Mouse (Mus musculus) midbrain, embryonic 16.5 days (tissue): ENCODE measurements around the gene Olfr780. TPM values are rescaled to one million over a fixed set of nuclear protein-coding genes. Genes with fewer than 3 reads are reported as not detected.

Experiments used
- polyA plus RNA-seq: library from polyadenylated mRNA; unstranded; fragments of >200 nt; fragmentation: Nextera tagmentation; extraction: Ambion mirVana; gene quantifications from 2 replicates; pipeline ENCODE4 v1.2.1, GENCODE M21; 2015

The Olfr780 gene
- polyA plus RNA-seq, 1 experiment from 2014 or later: not detected

Other genes with a start within 250 kb of the Olfr780 start
- gene Olfr766-ps1, start 249.1 kb upstream of the Olfr780 start, polyA plus RNA-seq: not detected in 2 replicates
- not detected in 2 replicates for gene Olfr767, start 235.2 kb upstream of the Olfr780 start, polyA plus RNA-seq
- not detected in 2 replicates for gene Olfr768, start 218.7 kb upstream of the Olfr780 start, polyA plus RNA-seq
- gene Olfr769, start 200.3 kb upstream of the Olfr780 start, polyA plus RNA-seq: not detected in 2 replicates
- not detected in 2 replicates for gene Olfr770, start 179.1 kb upstream of the Olfr780 start, polyA plus RNA-seq
- not detected in 2 replicates for gene Olfr771, start 153.4 kb upstream of the Olfr780 start, polyA plus RNA-seq
- not detected in 2 replicates for gene Olfr772, start 140.2 kb upstream of the Olfr780 start, polyA plus RNA-seq
- gene Olfr773, start 130.7 kb upstream of the Olfr780 start, polyA plus RNA-seq: not detected in 2 replicates
- not detected in 2 replicates for gene Olfr774, start 81.9 kb upstream of the Olfr780 start, polyA plus RNA-seq
- not detected in 2 replicates for gene Olfr775, start 69.7 kb upstream of the Olfr780 start, polyA plus RNA-seq
- gene Olfr776, start 59.0 kb upstream of the Olfr780 start, polyA plus RNA-seq: not detected in 2 replicates
- gene Olfr777, start 46.6 kb upstream of the Olfr780 start, polyA plus RNA-seq: not detected in 2 replicates
- not detected in 2 replicates for gene Olfr781, start 10.7 kb downstream of the Olfr780 start, polyA plus RNA-seq
- not detected in 2 replicates for gene Olfr782, start 30.7 kb downstream of the Olfr780 start, polyA plus RNA-seq
- gene Olfr784, start 66.0 kb downstream of the Olfr780 start, polyA plus RNA-seq: 0.16 TPM in 1 of 2 replicates, not detected in the other
- gene Olfr785, start 87.3 kb downstream of the Olfr780 start, polyA plus RNA-seq: not detected in 2 replicates
- gene Olfr786, start 109.2 kb downstream of the Olfr780 start, polyA plus RNA-seq: not detected in 2 replicates
- gene Olfr787, start 143.7 kb downstream of the Olfr780 start, polyA plus RNA-seq: not detected in 2 replicates
- not detected in 2 replicates for gene Olfr788, start 152.9 kb downstream of the Olfr780 start, polyA plus RNA-seq
- gene Olfr789, start 166.6 kb downstream of the Olfr780 start, polyA plus RNA-seq: not detected in 2 replicates
- not detected in 2 replicates for gene Olfr790, start 180.4 kb downstream of the Olfr780 start, polyA plus RNA-seq
- gene Olfr791, start 203.7 kb downstream of the Olfr780 start, polyA plus RNA-seq: not detected in 2 replicates
- gene Olfr792, start 221.0 kb downstream of the Olfr780 start, polyA plus RNA-seq: not detected in 2 replicates
- not detected in 2 replicates for gene Olfr794, start 249.5 kb downstream of the Olfr780 start, polyA plus RNA-seq